Mouse (Mus musculus): Measurements from ENCODE around the gene Zfp335. TPM values are rescaled to one million over a fixed set of nuclear protein-coding genes. Genes with fewer than 3 reads are reported as not detected.

The Zfp335 gene
- polyA plus RNA-seq, 1 experiment: 33.2 TPM

GRCm38 (mm10) chr2:164912151-164912550, 594 bp upstream of the Zfp335 start:
- 4% methylated on average over 12 of the region's 12 CpGs for WGBS
- Histone ChIP-seq H3K4me3 (replicated peaks; ENCODE audit: extremely low read depth, low read depth, low read length) (peak overlapping the region; percentile 74), H3K4me1 (ENCODE audit: control insufficient read depth, insufficient read depth, low read length) (peaks cover 13% of the 10 kb centered on the region)
- TF ChIP-seq POLR2A (IDR thresholded peaks at IDR 0.05; ENCODE audit: borderline replicate concordance, extremely low read depth, low read depth, low read length) (no peak; the same call in 1 of the 2 replicates), CTCF (IDR thresholded peaks at IDR 0.05; ENCODE audit: insufficient read depth, low read length) (no peak)
- no peak for DNase-seq

GRCm38 (mm10) chr2:164910360-164911061, 1.0 kb downstream of the Zfp335 start:
- TF ChIP-seq CTCF (IDR thresholded peaks at IDR 0.05; ENCODE audit: insufficient read depth, low read length): no peak
- 3% methylated on average over 37 of the region's 37 CpGs for WGBS
- no peak for DNase-seq
- peaks cover 13% of the 10 kb centered on the region for H3K4me1 ChIP-seq (ENCODE audit: control insufficient read depth, insufficient read depth, low read length)
- peak overlapping the region; percentile 74 for H3K4me3 ChIP-seq (replicated peaks; ENCODE audit: extremely low read depth, low read depth, low read length)

GRCm38 (mm10) chr2:164909542-164909941, 2.0 kb downstream of the Zfp335 start:
- TF ChIP-seq CTCF (IDR thresholded peaks at IDR 0.05; ENCODE audit: insufficient read depth, low read length): peak; percentile 59; the same call in 1 of the 2 replicates
- no peak for TF ChIP-seq POLR2A (IDR thresholded peaks at IDR 0.05; ENCODE audit: borderline replicate concordance, extremely low read depth, low read depth, low read length)
- WGBS: 77% methylated on average over 1 of the region's 1 CpGs
- no peak for DNase-seq
- no peak overlapping the region for H3K4me3 ChIP-seq (replicated peaks; ENCODE audit: extremely low read depth, low read depth, low read length)
- peaks cover 13% of the 10 kb centered on the region for H3K4me1 ChIP-seq (ENCODE audit: control insufficient read depth, insufficient read depth, low read length)

GRCm38 (mm10) chr2:164909100-164909499, 2.5 kb downstream of the Zfp335 start:
- WGBS: 97% methylated on average over 3 of the region's 3 CpGs
- TF ChIP-seq POLR2A (IDR thresholded peaks at IDR 0.05; ENCODE audit: borderline replicate concordance, extremely low read depth, low read depth, low read length): no peak
- TF ChIP-seq CTCF (IDR thresholded peaks at IDR 0.05; ENCODE audit: insufficient read depth, low read length): no peak
- H3K4me3 ChIP-seq (replicated peaks; ENCODE audit: extremely low read depth, low read depth, low read length): no peak overlapping the region
- H3K4me1 ChIP-seq (ENCODE audit: control insufficient read depth, insufficient read depth, low read length): peaks cover 13% of the 10 kb centered on the region
- DNase-seq: no peak

GRCm38 (mm10) chr2:164908011-164908410, 3.5 kb downstream of the Zfp335 start:
- 96% methylated on average over 5 of the region's 5 CpGs for WGBS

GRCm38 (mm10) chr2:164907511-164907910, 4.0 kb downstream of the Zfp335 start:
- WGBS: 97% methylated on average over 12 of the region's 12 CpGs
- TF ChIP-seq POLR2A (IDR thresholded peaks at IDR 0.05; ENCODE audit: borderline replicate concordance, extremely low read depth, low read depth, low read length) (no peak), CTCF (IDR thresholded peaks at IDR 0.05; ENCODE audit: insufficient read depth, low read length) (no peak)
- Histone ChIP-seq H3K4me1 (ENCODE audit: control insufficient read depth, insufficient read depth, low read length) (peaks cover 8% of the 10 kb centered on the region), H3K4me3 (replicated peaks; ENCODE audit: extremely low read depth, low read depth, low read length) (no peak overlapping the region)
- DNase-seq: no peak

More at GRCm38 (mm10) chr2:164908011-164908410, 3.5 kb downstream of the Zfp335 start:
- H3K4me3 ChIP-seq (replicated peaks; ENCODE audit: extremely low read depth, low read depth, low read length): no peak overlapping the region
- DNase-seq: no peak
- TF ChIP-seq CTCF (IDR thresholded peaks at IDR 0.05; ENCODE audit: insufficient read depth, low read length) (no peak), POLR2A (IDR thresholded peaks at IDR 0.05; ENCODE audit: borderline replicate concordance, extremely low read depth, low read depth, low read length) (no peak)
- peaks cover 8% of the 10 kb centered on the region for H3K4me1 ChIP-seq (ENCODE audit: control insufficient read depth, insufficient read depth, low read length)

GRCm38 (mm10) chr2:164906071-164906470, 5.5 kb downstream of the Zfp335 start:
- WGBS: 99% methylated on average over 4 of the region's 4 CpGs
- no peak for DNase-seq
- 0 out of 2 replicates have a peak, but pooled peaks have one; percentile 10 for TF ChIP-seq CTCF (IDR thresholded peaks at IDR 0.05; ENCODE audit: insufficient read depth, low read length)
- no peak for TF ChIP-seq POLR2A (IDR thresholded peaks at IDR 0.05; ENCODE audit: borderline replicate concordance, extremely low read depth, low read depth, low read length)
- H3K4me1 ChIP-seq (ENCODE audit: control insufficient read depth, insufficient read depth, low read length): peaks cover 4% of the 10 kb centered on the region; the same call in 1 of the 2 replicates
- H3K4me3 ChIP-seq (replicated peaks; ENCODE audit: extremely low read depth, low read depth, low read length): no peak overlapping the region

- no peaks in the 10 kb centered on the region for H3K4me1 ChIP-seq (ENCODE audit: control insufficient read depth, insufficient read depth, low read length)
- no peak for DNase-seq
- TF ChIP-seq POLR2A (IDR thresholded peaks at IDR 0.05; ENCODE audit: borderline replicate concordance, extremely low read depth, low read depth, low read length): no peak
- no peak for TF ChIP-seq CTCF (IDR thresholded peaks at IDR 0.05; ENCODE audit: insufficient read depth, low read length)
- WGBS: 44% methylated on average over 1 of the region's 1 CpGs
- no peak overlapping the region for H3K4me3 ChIP-seq (replicated peaks; ENCODE audit: extremely low read depth, low read depth, low read length)
Measured at GRCm38 (mm10) chr2:164903496-164903895, 8.1 kb downstream of the Zfp335 start.

GRCm38 (mm10) chr2:164901380-164901779, 10.2 kb downstream of the Zfp335 start:
- WGBS: 90% methylated on average over 13 of the region's 13 CpGs
- no peak for DNase-seq
- Histone ChIP-seq H3K4me3 (replicated peaks; ENCODE audit: extremely low read depth, low read depth, low read length) (no peak overlapping the region), H3K4me1 (ENCODE audit: control insufficient read depth, insufficient read depth, low read length) (no peaks in the 10 kb centered on the region)
- TF ChIP-seq CTCF (IDR thresholded peaks at IDR 0.05; ENCODE audit: insufficient read depth, low read length): no peak
- no peak for TF ChIP-seq POLR2A (IDR thresholded peaks at IDR 0.05; ENCODE audit: borderline replicate concordance, extremely low read depth, low read depth, low read length)
